Mouse (Mus musculus) adrenal gland, postnatal 14 days (tissue): ENCODE measurements around the gene Mindy3. TPM values are rescaled to one million over a fixed set of nuclear protein-coding genes. Genes with fewer than 3 reads are reported as not detected.

Experiments
- DNase-seq: peaks from one replicate; pipeline ENCODE4 v3.0.0; 2021; ENCODE audit warnings: mixed read lengths
- total RNA-seq: library from RNA; stranded (reverse); gene quantifications from 2 replicates; pipeline ENCODE4 v1.2.3, GENCODE M21; 2021

Mindy3 gene
- total RNA-seq, 1 experiment from 2014 or later: 39.4 TPM

DNA sequence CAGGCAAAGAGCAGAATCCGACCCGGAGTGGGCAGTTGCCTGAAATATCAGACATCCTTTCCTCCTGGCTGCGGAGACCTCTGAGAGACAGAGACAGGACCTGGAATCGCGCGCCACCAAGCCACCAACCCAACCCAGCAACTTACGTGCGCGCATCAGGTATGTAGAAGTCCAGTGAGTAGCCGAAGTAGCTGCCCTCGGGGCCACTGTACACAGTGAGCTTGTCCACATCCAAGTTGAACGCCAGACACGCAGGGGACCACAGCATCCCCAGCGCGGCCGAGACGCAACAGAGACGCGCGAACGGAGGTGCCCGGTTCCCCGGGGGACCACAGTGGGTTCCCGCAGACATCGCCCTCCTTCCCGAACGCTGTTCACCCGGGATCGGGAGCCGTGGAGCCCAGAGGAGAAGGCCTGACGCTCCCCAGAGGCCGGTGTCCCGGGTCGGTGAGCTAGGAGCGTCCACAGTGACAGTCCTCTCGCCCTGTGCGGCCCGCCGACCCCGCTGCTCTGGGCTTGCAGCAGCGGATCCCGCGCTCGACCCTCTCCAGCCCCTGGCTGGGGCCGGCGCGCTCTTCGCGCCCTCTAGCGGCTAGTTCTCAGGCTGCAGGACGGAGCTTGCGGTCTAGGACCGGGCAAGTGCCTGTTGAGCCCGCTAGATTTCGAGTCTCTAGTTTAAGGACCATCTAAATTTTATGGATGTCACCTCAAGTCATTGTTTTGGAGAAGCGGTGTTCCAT lies 117.7 kb downstream of the Mindy3 start, which contains the start of gene Itga8:
TSS of gene Itga8 (minus strand) at position 492 of the 740 bp plus-strand sequence.
- peak; percentile 90 for DNase-seq

DNA sequence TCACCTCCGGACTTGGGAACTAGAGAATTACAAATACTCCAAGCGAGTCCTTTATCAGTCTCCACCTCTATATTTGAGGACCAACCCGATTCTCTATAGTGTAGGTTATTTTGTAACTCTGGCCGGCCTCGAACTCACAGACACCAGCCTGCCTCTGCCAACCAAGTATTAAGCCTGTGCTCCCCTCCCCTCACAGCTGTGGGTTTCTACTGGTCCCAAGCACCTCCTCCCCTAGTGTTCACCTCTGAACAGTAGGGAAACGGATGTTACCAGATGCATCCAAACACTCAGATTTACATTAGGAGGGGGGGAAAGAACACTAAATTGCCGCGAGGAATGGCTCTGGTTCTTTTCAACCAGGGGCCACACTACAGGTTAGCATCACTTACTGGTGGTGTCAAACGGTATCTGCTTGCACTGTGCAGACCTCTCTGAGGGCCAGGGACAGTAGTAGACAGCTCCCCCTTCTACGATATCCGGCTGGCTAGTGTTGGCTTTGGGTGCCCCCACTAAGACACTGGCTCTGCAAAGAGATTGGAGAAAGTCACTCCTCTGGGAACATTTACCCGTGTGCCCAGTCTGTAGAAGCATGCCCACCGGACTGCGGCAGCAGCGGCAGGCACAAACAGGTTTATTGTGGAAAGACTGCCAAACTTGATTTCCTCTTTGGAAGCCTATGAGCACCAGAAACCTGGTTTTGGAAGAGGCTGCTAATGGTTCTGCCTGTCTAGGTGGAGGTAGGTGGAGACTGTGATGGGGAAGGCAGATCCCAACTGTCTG lies 118.6 kb downstream of the Mindy3 start:
- no peak for DNase-seq

DNA sequence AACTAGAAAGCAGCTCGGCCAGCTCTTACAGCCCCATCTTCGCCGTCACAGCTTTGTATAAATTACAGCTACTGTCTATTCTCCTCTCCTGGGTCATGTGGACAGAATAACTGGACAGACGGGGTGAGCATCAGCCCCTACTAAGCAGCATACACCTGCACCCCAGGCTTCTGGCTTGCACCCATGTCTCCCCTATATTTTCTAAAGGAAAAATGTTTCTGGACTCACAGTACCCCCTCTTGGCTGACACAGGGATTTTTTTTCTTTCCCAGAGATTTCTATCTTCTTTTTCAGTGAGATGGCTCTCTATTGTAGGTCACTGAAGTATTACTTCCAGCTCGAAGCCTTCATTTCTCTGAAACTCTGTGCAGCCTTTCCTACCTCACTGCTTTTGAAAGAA lies 122.0 kb downstream of the Mindy3 start:
- DNase-seq: no peak

Other genes with a start within 250 kb of the Mindy3 start
- gene Itga8, start 117.5 kb downstream of the Mindy3 start, total RNA-seq: 17.6 and 19.0 TPM in 2 replicates